Mouse (Mus musculus) spleen, adult 2 months (tissue): ENCODE measurements at regions not wholly inside any gene's neighbourhood (a gene's known extent, or its start where the extent isn't known, plus 50 kb on each side); places are given as distances from the start of the nearest gene placed in this dataset.

ENCODE experiments used
- DNase-seq, 2 experiments: peaks; one replicate each; pipeline versions ENCODE4 v3.0.0 to v3.0.0-alpha.2; 2012 to 2021; ENCODE audit warnings: low spot score in 2 of 2, low read depth in 1 of 2
- H3K27ac ChIP-seq: fragments of 200-500 bp; 2 replicates; pipeline ENCODE4 v1.5.1; 2012; ENCODE audit warnings: low read length, inconsistent platforms; ENCODE audit not compliant: insufficient read depth
- H3K27me3 ChIP-seq: fragments of 200-500 bp; 2 replicates; pipeline ENCODE4 v1.6.1; 2012; ENCODE audit warnings: mild to moderate bottlenecking, moderate library complexity, low read length, inconsistent platforms; ENCODE audit not compliant: control insufficient read depth, insufficient read depth
- H3K36me3 ChIP-seq: fragments of 200-500 bp; 2 replicates; pipeline ENCODE4 v1.6.1; 2012; ENCODE audit warnings: mild to moderate bottlenecking, low read length, inconsistent platforms; ENCODE audit not compliant: control insufficient read depth, insufficient read depth
- H3K4me1 ChIP-seq: fragments of 200-500 bp; 2 replicates; pipeline ENCODE4 v1.6.1; 2011; ENCODE audit warnings: inconsistent platforms; ENCODE audit not compliant: control insufficient read depth, insufficient read depth, insufficient read length
- H3K4me3 ChIP-seq: fragments of 200-500 bp; 2 replicates; pipeline ENCODE4 v1.5.1; 2011; ENCODE audit warnings: mild to moderate bottlenecking, inconsistent platforms; ENCODE audit not compliant: insufficient read depth, insufficient read length; ENCODE audit errors: extremely low read depth
- CTCF ChIP-seq: fragments of 200-500 bp; IDR thresholded peaks from 2 replicates; pipeline ENCODE4 v1.5.1; 2011; ENCODE audit warnings: mild to moderate bottlenecking, inconsistent platforms; ENCODE audit not compliant: insufficient read depth, insufficient read length, insufficient replicate concordance; ENCODE audit errors: extremely low read depth
- POLR2A ChIP-seq: fragments of 200-500 bp; IDR thresholded peaks from 2 replicates; pipeline ENCODE4 v1.6.1; 2011; ENCODE audit warnings: low read depth, low read length, inconsistent platforms
- WGBS: fragments of 180-500 bp; shearing (Covaris S2); methylation state at CpG from one replicate; pipeline ENCODE4 v1.1.7; 2018; 5-methylcytosine and 5-hydroxymethylcytosine counted together

DNA sequence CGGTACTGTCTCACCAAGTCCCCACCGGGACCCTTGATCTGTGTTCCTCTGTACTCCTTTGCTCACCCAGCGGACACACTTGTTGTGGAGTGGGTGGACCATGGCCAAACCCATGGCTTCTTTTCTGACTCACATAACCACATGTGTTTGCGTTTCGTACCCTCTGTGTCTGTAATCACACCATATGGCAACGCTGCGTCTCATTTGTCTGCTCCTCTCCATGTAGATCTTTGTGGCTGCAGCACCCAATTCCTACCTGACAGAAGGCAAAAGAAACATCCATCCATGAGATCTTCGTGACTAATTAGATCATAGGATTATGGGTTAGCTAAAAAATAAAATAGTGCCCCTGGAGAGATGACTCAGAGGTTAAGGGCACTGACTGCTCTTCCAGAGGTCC lies 435.2 kb upstream of the Cd180 start:
- TF ChIP-seq CTCF: no peak
- TF ChIP-seq POLR2A: no peak
- no peaks in the 10 kb centered on the region for H3K36me3 ChIP-seq
- WGBS: 93% methylated on average over 8 of the region's 8 CpGs

DNA sequence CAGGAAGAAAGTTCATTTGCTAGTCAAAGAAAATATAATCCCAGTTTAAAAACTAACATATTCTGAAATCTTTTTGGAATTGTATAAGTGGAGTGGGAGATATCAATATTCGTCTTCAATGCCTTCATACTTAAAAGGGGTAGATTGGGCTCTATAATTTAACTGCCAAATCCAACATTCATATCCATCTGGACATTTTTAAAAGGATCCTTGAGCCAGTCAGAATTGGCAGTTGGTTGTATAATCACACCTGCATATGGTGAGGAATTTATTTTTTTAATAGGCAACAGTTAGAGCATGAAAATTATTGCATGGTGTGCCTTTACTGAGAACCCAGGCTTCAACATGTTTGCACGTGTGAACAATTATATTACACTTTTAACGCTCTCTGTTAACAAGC lies 419.5 kb upstream of the Cd180 start:
- TF ChIP-seq POLR2A (no peak), CTCF (no peak)
- 90% methylated on average over 3 of the region's 3 CpGs for WGBS
- no peaks in the 10 kb centered on the region for H3K27me3 ChIP-seq

More for the DNA sequence above, 435.2 kb upstream of the Cd180 start:
- Histone ChIP-seq H3K27ac (no peak overlapping the region), H3K27me3 (no peaks in the 10 kb centered on the region), H3K4me1 (no peaks in the 10 kb centered on the region), H3K4me3 (no peak overlapping the region)
- no peak for DNase-seq

DNA sequence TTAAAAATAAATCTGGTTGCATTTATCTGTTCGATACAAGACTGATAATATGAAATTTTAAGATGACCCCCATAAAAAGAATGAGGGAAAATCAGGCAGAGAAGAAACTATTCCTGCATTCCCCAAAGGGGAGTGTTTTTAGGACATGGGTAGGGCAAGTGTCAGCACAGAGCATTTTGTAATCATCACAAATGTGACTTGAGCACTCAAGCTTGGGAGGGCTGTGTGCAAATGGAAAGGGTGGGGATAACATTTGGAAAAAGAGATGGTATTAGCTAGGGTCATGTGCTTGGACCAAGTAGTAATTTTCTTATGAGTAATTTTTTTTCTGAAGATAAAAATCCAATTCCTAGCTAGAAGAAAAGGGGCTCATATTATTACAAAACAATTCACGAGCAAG lies 418.1 kb upstream of the Cd180 start:
- Histone ChIP-seq H3K4me3 (no peak overlapping the region), H3K27ac (no peak overlapping the region), H3K36me3 (no peaks in the 10 kb centered on the region), H3K27me3 (no peaks in the 10 kb centered on the region), H3K4me1 (no peaks in the 10 kb centered on the region)
- TF ChIP-seq POLR2A: no peak
- TF ChIP-seq CTCF: no peak
- DNase-seq: no peak
- WGBS: 93% methylated on average over 2 of the region's 2 CpGs

More for the DNA sequence above, 419.5 kb upstream of the Cd180 start:
- Histone ChIP-seq H3K27ac (no peak overlapping the region), H3K36me3 (no peaks in the 10 kb centered on the region), H3K4me1 (no peaks in the 10 kb centered on the region), H3K4me3 (no peak overlapping the region)
- DNase-seq: no peak

DNA sequence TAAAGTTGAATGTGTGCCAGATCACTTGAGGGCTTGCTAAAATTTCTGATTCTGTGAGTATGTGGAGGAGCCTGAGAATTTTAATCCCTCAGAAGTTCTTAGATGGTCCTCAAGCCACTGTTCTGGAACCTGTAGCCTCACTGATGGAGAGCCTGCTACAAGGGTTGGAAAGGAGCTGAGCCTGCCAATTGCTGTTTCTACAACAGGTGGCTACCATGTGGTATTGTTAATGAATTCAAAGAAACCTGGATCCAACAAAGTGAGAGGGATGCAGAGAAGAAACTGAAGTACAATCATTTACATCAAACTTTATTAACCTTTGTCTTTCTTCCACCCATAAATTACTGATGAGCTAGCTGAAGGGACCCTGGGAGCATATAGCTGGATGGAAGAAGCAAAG lies 416.5 kb upstream of the Cd180 start:
- Histone ChIP-seq H3K27me3 (no peaks in the 10 kb centered on the region), H3K27ac (no peak overlapping the region), H3K4me1 (no peaks in the 10 kb centered on the region), H3K4me3 (no peak overlapping the region), H3K36me3 (no peaks in the 10 kb centered on the region)
- no peak for DNase-seq
- no peak for TF ChIP-seq CTCF
- TF ChIP-seq POLR2A: no peak

DNA sequence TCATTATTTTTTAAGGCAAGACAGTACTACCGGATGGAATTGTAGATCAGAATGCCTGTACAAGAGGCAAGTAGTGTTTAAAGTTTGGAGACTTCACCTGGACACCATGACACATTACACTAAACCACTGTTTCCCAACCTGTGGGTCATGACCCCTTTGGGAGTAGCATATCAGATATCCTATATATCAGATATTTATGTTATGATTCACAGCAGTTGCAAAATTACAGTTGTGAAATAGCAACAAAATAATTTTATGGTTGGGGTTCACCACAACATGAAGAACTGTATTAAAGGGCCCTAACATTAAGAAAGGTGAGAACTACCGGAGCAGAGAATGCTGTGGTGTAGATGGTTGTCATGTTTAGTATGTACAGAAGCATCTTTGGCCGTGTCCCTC lies 413.2 kb upstream of the Cd180 start:
- Histone ChIP-seq H3K4me3 (no peak overlapping the region), H3K36me3 (no peaks in the 10 kb centered on the region), H3K4me1 (no peaks in the 10 kb centered on the region), H3K27ac (no peak overlapping the region), H3K27me3 (no peaks in the 10 kb centered on the region)
- no peak for TF ChIP-seq CTCF
- no peak for TF ChIP-seq POLR2A
- 92% methylated on average over 3 of the region's 3 CpGs for WGBS
- DNase-seq: no peak

DNA sequence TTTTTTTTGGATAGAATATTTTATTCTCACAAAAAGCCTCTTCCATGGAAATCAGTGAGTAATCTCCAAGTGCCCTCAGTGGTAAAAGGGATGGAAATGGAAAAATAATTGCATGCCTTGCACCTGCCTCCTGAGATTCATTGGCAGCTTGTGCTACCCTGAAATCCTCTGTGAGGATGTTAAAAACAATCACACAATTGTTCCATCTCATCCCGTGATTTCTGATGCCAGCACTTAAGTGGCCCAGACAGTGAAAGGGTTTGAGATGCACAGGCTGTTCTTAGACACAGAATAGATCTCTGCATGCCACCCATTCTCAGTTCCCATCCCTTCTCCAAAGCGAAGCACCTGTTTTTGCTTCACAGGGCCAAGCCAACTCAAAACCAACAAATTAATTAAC lies 398.9 kb upstream of the Cd180 start:
- H3K36me3 ChIP-seq: no peaks in the 10 kb centered on the region
- H3K27ac ChIP-seq: no peak overlapping the region
- no peaks in the 10 kb centered on the region for H3K4me1 ChIP-seq
- no peak for DNase-seq
- no peaks in the 10 kb centered on the region for H3K27me3 ChIP-seq
- WGBS: 87% methylated on average over 2 of the region's 2 CpGs
- TF ChIP-seq POLR2A (no peak), CTCF (no peak)
- H3K4me3 ChIP-seq: no peak overlapping the region

DNA sequence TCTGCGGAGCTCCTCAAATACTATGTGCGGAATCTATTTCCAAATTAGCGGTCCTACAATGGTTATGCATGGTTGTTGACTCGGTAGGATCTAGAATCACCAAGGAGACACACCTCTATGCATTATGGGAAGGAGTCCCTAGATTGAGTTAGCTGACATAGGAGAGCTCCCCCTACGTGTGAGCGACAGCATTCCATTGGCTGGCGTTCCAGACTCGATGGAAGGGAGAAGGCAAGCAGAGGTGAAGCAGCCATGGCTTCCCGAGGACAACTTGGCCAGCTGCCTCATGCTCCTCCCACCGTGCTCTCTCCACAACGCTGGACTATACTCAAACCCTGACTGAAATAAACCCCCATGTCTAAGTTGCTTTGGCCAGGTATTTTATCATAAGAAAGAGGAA lies 398.3 kb upstream of the Cd180 start:
- DNase-seq: no peak
- Histone ChIP-seq H3K27me3 (no peaks in the 10 kb centered on the region), H3K27ac (no peak overlapping the region), H3K4me1 (no peaks in the 10 kb centered on the region), H3K4me3 (no peak overlapping the region), H3K36me3 (no peaks in the 10 kb centered on the region)
- 92% methylated on average over 11 of the region's 11 CpGs for WGBS
- no peak for TF ChIP-seq CTCF
- no peak for TF ChIP-seq POLR2A
